Mouse (Mus musculus) cerebellum, adult 2 months (tissue): Measurements from ENCODE around the gene Clasrp. TPM values are rescaled to one million over a fixed set of nuclear protein-coding genes. Genes with fewer than 3 reads are reported as not detected.

Source experiments
- DNase-seq, 2 experiments: peaks; one replicate each; pipeline ENCODE4 v3.0.0; 2021
- H3K27ac ChIP-seq: fragments of 200-500 bp; 2 replicates; pipeline ENCODE4 v1.5.1; 2012; ENCODE audit warnings: low read length, control low read depth, inconsistent platforms; ENCODE audit not compliant: insufficient read depth
- H3K27me3 ChIP-seq: fragments of 200-500 bp; 2 replicates; pipeline ENCODE4 v1.6.1; 2012; ENCODE audit warnings: inconsistent platforms, mild to moderate bottlenecking, low read length, moderate library complexity; ENCODE audit not compliant: control insufficient read depth, insufficient read depth
- H3K4me1 ChIP-seq: fragments of 200-500 bp; 2 replicates; pipeline ENCODE4 v1.6.1; 2011; ENCODE audit warnings: low read length; ENCODE audit not compliant: control insufficient read depth, insufficient read depth
- H3K4me3 ChIP-seq: fragments of 200-500 bp; replicated peaks from 2 replicates; pipeline ENCODE3; 2011; ENCODE audit warnings: mild to moderate bottlenecking, low read depth, low read length, control low read depth; ENCODE audit not compliant: insufficient read depth
- CTCF ChIP-seq: fragments of 200-500 bp; IDR thresholded peaks from 2 replicates; pipeline ENCODE4 v1.5.1; 2011; ENCODE audit warnings: low read depth, mild to moderate bottlenecking, control low read depth, low read length, moderate library complexity, borderline replicate concordance; ENCODE audit not compliant: insufficient read depth
- POLR2A ChIP-seq: fragments of 200-500 bp; IDR thresholded peaks from 2 replicates; pipeline ENCODE4 v1.6.1; 2011; ENCODE audit warnings: low read length, control low read depth, borderline replicate concordance; ENCODE audit not compliant: insufficient read depth
- WGBS: fragments of 180-500 bp; shearing (Covaris S2); methylation state at CpG from one replicate; pipeline ENCODE4 v1.1.7; 2018; 5-methylcytosine and 5-hydroxymethylcytosine counted together
- polyA plus RNA-seq: library from polyadenylated mRNA; depleted of rRNA; stranded (reverse); fragments of >200 nt; gene quantifications from 2 replicates; pipeline ENCODE4 v1.2.3, GENCODE M21; 2012

Gene Clasrp
- polyA plus RNA-seq, 1 experiment: 151 TPM

DNA sequence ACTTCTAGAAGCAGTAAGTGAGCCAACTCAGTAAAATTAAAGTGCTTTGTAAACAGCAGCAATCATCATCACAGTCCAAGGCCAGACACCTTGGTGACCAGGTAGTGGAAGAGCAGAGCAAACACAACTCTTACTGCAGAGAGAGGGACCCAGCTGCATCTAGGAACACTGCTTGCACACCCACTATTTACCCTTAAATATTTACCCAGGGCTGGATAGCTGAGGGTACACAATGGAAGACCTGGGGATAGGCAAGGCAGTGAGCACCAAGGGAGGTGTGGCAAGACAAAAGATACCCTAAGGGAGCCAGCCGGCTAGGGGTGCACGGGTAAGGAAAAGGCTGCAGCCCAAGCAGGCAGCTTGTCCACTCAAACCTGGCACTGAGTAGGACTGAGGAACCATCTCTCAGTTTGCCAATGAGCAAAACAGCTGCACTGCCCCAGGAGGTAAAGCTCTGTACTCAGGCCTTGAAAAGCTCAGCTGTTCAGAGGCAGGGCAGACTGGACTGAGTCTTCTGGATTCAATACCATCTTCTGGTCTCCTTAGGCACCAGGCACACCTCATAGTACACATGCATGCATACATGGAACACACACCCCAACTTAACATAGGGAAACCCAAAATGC lies 56.8 kb downstream of the Clasrp start:
- no peak for DNase-seq
- TF ChIP-seq POLR2A (no peak), CTCF (no peak)
- H3K27ac ChIP-seq: no peak overlapping the region
- H3K27me3 ChIP-seq: no peaks in the 10 kb centered on the region
- peaks cover 39% of the 10 kb centered on the region for H3K4me1 ChIP-seq
- H3K4me3 ChIP-seq: no peak overlapping the region
- 10% methylated on average over 2 of the region's 2 CpGs for WGBS

DNA sequence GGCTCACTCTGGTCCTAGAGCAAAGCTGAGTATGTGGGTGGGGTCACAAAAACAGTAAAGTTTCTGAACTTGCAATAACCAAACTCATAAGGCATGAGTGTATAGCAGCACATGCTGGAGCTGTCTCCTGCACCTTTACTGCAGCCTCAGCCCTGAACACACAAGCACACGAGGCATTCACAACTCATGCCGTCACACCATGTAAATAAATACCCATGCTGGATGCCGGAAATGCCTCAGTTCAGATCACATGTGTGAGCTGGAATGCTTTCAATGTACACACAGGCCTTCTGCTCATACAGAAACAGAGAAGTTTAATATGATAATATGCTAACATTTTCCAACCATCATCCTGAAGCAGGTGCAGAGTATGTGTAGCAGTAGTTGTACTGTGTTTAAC lies 58.3 kb downstream of the Clasrp start:
- no peak for TF ChIP-seq POLR2A
- TF ChIP-seq CTCF: no peak
- H3K4me3 ChIP-seq: no peak overlapping the region
- H3K27ac ChIP-seq: no peak overlapping the region
- peaks cover 50% of the 10 kb centered on the region for H3K4me1 ChIP-seq
- 19% methylated on average over 3 of the region's 3 CpGs for WGBS
- H3K27me3 ChIP-seq: no peaks in the 10 kb centered on the region
- DNase-seq: no peak

DNA sequence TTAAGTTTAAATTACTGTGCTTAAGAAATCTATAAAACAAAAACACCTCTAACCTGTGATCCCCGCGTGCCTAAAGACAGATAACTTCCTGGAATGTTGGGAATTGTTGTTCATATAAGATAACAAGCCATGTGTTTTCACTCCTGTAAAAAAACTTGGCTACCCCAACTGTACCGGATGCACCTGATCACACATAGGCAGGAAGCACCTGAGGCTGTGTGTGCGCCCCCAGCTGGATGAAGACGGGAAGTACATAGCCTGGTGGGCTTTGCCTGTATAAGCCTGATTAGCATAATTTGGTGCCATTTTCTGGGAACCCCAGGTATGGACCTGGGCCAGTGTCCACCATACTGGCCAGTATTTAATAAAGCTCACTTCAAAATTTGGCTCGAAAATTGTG lies 60.7 kb downstream of the Clasrp start:
- WGBS: 54% methylated on average over 6 of the region's 6 CpGs
- TF ChIP-seq POLR2A (no peak), CTCF (0 out of 2 replicates have a peak, but pooled peaks have one; percentile 23)

GRCm38 (mm10) chr7:19542155-19542691 lies 62.1 kb downstream of the Clasrp start:
- peak overlapping the region; percentile 62 for H3K27ac ChIP-seq
- WGBS: 3% methylated on average over 8 of the region's 8 CpGs
- H3K4me1 ChIP-seq: peaks cover 54% of the 10 kb centered on the region
- DNase-seq: peak; percentile 68 to 72
- no peaks in the 10 kb centered on the region for H3K27me3 ChIP-seq
- TF ChIP-seq CTCF: no peak
- no peak for TF ChIP-seq POLR2A
- no peak overlapping the region for H3K4me3 ChIP-seq

More for the DNA sequence above, 60.7 kb downstream of the Clasrp start:
- H3K4me1 ChIP-seq: peaks cover 59% of the 10 kb centered on the region
- no peak overlapping the region for H3K27ac ChIP-seq
- H3K4me3 ChIP-seq: no peak overlapping the region
- H3K27me3 ChIP-seq: no peaks in the 10 kb centered on the region
- no peak for DNase-seq

- WGBS: 25% methylated on average over 7 of the region's 7 CpGs
- TF ChIP-seq POLR2A: no peak
- TF ChIP-seq CTCF: no peak
- Histone ChIP-seq H3K27me3 (no peaks in the 10 kb centered on the region), H3K27ac (peak overlapping the region; percentile 62), H3K4me1 (peaks cover 54% of the 10 kb centered on the region), H3K4me3 (no peak overlapping the region)
- DNase-seq: no peak
Observed at GRCm38 (mm10) chr7:19541681-19542154, 62.6 kb downstream of the Clasrp start.

DNA sequence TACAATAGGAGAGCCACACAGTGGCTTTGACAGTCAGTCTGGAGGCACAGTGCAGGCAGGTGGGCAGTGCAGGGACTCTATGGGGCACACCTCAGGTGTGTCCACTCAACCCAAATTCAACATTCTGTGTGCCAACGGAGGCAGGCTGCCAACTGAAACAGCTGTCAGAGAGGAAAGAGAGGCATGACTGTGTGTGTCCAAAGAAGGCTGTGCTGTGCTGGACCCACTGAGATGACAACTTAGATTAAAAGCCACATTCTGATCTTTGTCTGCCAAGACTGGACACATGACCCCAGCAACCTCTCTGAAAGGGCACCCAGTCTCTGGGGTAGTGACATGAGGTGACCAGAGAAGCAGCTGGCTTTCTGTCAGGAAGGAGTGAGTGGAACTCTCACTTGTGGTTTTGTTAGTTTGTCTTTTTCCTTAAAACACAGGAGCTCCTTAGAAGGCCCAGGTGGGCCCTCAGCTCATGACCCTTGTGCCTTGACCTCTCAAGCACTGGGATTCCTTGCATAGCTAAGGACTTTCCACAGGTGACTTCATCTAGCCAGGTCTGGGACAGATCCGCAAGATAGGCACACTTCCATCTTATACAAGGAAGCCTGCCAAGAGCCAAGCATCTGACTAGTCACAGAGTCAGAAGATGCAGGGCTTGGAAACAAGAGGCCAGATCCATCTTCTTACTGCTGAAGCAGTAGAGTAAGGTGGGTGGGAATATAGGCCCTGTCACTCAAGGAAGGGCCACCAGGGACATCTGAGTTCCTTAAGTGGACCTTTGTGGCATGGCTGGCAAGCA lies 63.3 kb downstream of the Clasrp start:
- 7% methylated on average over 2 of the region's 2 CpGs for WGBS
- Histone ChIP-seq H3K27me3 (no peaks in the 10 kb centered on the region), H3K27ac (peak overlapping the region; percentile 45; the same call in 1 of the 2 replicates), H3K4me1 (peaks cover 57% of the 10 kb centered on the region), H3K4me3 (no peak overlapping the region)
- TF ChIP-seq CTCF (no peak), POLR2A (no peak)
- DNase-seq: peak; percentile 51 to 57

- H3K4me1 ChIP-seq: peaks cover 25% of the 10 kb centered on the region
- no peak overlapping the region for H3K4me3 ChIP-seq
- no peaks in the 10 kb centered on the region for H3K27me3 ChIP-seq
- no peak for DNase-seq
- TF ChIP-seq CTCF: no peak
- TF ChIP-seq POLR2A: no peak
- 82% methylated on average over 10 of the region's 10 CpGs for whole genome bisulfite sequencing
- H3K27ac ChIP-seq: no peak overlapping the region
Observed at GRCm38 (mm10) chr7:19534676-19535075, 69.6 kb downstream of the Clasrp start.
